Mouse (Mus musculus): ENCODE data around the gene Rdh12. TPM values are rescaled to one million over a fixed set of nuclear protein-coding genes. Genes with fewer than 3 reads are reported as not detected.

Rdh12 gene
- 8.4 TPM for polyA plus RNA-seq (2017; shearing (Covaris generic))

DNA sequence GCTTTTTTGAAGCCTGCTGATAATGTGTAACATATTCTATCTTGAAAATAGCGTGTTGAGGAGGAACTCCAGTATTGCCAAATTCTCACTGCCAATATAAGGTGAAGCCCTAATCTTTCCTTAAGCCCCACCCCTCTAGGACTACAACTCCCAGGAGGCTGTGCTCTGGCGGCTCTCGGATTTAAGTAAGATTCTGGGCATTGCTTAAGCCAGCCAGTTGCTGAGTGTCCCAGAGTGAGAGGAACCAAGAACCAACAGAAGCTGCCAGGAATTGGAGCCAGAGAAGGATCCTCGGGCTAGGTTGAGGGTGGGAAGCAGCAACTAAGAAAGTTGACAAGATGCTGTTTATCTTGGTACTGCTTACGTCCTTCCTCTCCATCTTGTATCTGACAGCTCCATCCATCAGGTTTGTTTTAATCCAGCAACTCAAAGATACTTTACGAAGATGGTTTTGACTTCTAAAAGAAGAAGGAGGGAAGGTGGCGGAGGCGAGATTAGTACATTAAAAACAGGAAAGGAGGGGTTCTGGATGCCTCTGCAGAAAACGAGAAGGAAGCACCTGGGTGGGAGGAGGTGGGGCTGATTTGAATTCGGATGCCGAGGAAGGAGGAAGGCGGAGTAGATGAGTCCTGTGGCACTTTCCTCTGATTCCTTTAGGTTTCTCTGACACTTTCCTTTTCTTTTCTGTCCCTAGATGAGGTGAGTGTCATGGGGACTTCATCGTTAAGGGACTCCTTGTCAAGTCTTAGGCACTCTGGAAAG lies at the start of gene Rdh12:
Gene Rdh12, plus strand, starts transcription at position 212 of the 762 bp plus-strand sequence.

DNA sequence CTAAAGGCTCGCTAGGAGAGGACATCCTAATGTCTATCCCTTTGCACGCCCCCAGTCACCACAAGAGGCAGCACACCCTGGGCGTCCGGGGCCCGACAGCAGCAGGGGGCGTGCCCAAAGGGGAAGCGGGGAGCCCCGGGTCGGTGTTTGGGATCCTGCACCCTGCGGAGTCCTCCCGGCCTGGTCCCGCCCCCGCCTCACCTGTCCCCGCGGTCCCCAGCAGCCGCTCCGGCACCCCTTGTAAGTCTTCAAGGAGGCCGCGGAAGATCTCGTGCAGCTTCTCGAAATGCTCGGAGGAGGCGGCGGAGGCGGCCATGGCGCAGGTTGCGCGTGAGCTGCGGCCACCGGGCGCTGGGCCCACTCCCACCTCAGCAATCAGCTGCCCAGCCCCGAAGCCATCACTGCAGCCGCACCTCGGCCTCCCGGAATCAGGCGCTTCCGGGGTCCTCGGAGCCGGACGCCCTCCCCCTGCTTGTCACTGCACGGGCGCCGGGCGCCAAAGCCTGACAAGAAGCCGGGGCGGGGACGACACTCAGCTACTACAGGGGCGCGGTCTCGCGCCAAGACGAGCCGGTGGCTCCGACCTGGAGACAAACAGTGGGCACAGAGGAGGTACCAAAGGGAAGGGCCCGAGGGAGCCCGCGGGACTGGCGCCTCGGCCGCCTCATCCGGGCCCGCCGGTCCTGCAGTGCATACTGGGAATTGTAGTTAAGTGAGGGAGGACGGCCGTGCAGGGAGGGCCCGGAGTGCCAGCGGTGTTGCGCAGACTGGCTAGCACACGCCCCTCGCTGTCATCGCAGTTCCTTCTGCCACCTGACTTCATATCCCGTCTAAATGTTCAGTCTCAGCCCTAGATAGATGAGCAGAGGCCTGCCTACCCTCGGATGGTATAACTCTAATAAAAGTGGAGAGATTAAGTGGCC lies 36.4 kb upstream of the Rdh12 start, which contains the start of gene Vti1b:
Gene Vti1b, minus strand, starts transcription at position 649 of the 923 bp plus-strand sequence.

DNA sequence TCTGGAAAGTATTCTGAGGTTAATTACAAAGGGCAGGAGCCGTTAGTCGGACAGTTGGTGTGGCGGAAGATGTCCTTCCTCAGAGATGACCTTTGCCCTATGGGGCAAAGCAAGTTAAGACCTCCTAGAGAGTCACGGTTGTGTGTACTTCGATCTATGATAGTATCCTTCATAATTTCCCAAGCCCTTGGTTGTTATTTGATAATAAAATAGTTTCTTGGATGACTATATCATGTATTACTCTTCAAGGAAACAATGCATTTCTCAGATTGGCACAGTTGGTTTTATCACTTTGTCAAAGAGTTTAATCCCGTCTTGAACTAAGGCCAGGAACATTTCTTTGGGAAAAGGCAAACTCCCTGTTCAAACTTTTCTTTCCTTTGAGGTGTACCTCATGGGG lies 16.5 kb upstream of the Rdh12 start, which contains the start of gene Rdh11:
Gene Rdh11, minus strand, starts transcription at position 101 of the 400 bp plus-strand sequence.

Other genes with a start within 250 kb of the Rdh12 start
- 21.2 TPM for gene Tmem229b, start 201.3 kb upstream of the Rdh12 start, polyA plus RNA-seq (2017; shearing (Covaris generic))
- not detected for gene Plekhh1, start 179.8 kb upstream of the Rdh12 start, polyA plus RNA-seq (2017; shearing (Covaris generic))
- gene Pigh, start 119.3 kb upstream of the Rdh12 start, polyA plus RNA-seq (2017; shearing (Covaris generic)) = 5.6 TPM
- 0.50 TPM for gene Arg2, start 78.1 kb upstream of the Rdh12 start, polyA plus RNA-seq (2017; shearing (Covaris generic))
- gene Vti1b, start 36.2 kb upstream of the Rdh12 start, polyA plus RNA-seq (2017; shearing (Covaris generic)) = 110 TPM
- 25.6 TPM for gene Rdh11, start 16.6 kb upstream of the Rdh12 start, polyA plus RNA-seq (2017; shearing (Covaris generic))
- 26.0 TPM for gene Zfyve26, start 87.4 kb downstream of the Rdh12 start, polyA plus RNA-seq (2017; shearing (Covaris generic))
- 0.39 TPM for gene Rad51b, start 88.4 kb downstream of the Rdh12 start, polyA plus RNA-seq (2017; shearing (Covaris generic))